Mouse (Mus musculus): ENCODE measurements around the gene Slc2a13. TPM values are rescaled to one million over a fixed set of nuclear protein-coding genes. Genes with fewer than 3 reads are reported as not detected.
A peak's percentile ranks its signal among the peaks of the same experiment; 100 is the strongest.

The Slc2a13 gene
- polyA plus RNA-seq (2016; fragmentation: Nextera tagmentation; extraction: Ambion mirVana): 0.80 and 0.90 TPM in 2 replicates

- DNase-seq (ENCODE audit: low spot score): peak; percentile 95
- peak within 1 kb of the TSS; percentile 81 for H3K4me3 ChIP-seq
- no peaks in the 10 kb centered on the region for H3K9me3 ChIP-seq
- 1% methylated on average over 26 of the region's 26 CpGs for WGBS
- H3K27me3 ChIP-seq (ENCODE audit: insufficient read depth, poor library complexity, severe bottlenecking): peaks cover 15% of the 10 kb centered on the region
- no peaks in the 10 kb centered on the region for H3K36me3 ChIP-seq
- peak within 1 kb of the TSS; percentile 84 for H3K27ac ChIP-seq
- peaks cover 5% of the 10 kb centered on the region for H3K4me1 ChIP-seq
Observed at GRCm38 (mm10) chr15:91573111-91573538, at the start of gene Slc2a13. Gene Slc2a13, minus strand, starts transcription at chr15:91573261.

GRCm38 (mm10) chr15:91616016-91616415, 43.0 kb upstream of the Slc2a13 start:
- Histone ChIP-seq H3K27ac (no peak overlapping the region), H3K36me3 (no peaks in the 10 kb centered on the region), H3K27me3 (ENCODE audit: insufficient read depth, poor library complexity, severe bottlenecking) (no peaks in the 10 kb centered on the region), H3K9me3 (no peaks in the 10 kb centered on the region), H3K4me3 (no peak overlapping the region), H3K4me1 (no peaks in the 10 kb centered on the region)
- WGBS: 84% methylated on average over 12 of the region's 12 CpGs
- DNase-seq (ENCODE audit: low spot score): no peak

DNA sequence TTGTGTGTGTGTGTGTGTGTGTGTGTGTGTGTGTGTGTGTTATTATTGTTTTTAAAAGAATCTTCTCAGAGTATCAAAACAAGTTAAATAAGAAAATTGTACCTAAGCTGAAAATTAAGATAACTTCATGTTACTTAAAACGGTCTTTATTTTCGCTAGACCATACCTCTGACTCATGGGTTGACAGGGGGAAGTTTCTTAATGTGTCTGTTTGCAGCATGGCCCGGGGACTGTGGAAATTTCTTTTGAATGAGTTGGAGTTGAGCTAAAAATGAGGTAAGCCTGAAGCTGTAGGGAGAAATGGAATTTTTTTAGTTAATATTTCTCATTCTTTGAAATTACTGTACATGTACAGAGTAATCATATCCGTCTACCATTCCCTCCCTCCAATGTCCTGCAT, 42.5 kb upstream of the Slc2a13 start:
- no peak for DNase-seq (ENCODE audit: low spot score)
- 90% methylated on average over 4 of the region's 4 CpGs for WGBS
- Histone ChIP-seq H3K27me3 (ENCODE audit: insufficient read depth, poor library complexity, severe bottlenecking) (no peaks in the 10 kb centered on the region), H3K36me3 (no peaks in the 10 kb centered on the region), H3K4me3 (no peak overlapping the region), H3K27ac (no peak overlapping the region), H3K9me3 (no peaks in the 10 kb centered on the region), H3K4me1 (no peaks in the 10 kb centered on the region)

DNA sequence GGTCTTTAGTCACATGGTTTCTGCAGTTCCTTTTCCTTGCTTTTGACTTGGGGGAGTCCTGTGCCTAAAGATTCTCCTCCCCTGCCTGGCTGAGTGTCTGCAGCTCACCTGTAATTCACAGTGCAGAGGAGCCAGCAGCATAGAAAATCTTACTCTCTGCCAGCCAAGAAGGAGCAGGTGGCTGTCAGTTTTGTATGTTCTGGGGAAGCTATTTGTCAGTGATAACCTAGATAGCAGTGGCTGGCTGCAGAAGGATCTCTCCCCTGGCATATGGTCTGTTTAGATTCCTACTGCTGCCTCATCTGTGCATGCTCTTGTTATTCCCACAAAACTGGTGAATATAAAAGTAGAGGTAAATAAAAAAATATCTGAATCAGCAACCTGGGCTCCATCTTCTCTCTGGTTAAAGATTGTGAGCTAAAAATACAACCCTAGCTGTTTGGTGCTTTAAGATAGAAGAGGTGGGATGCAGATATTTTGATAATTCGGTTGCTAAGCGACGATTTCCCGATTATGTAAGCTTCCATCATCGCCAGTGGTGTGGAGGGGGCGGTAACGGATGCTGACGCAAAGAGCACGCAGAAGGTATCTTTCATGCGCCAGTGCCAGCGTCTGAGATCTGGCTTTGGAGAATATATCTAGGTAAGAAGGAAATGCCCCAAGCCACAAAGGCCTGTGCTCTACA, 41.1 kb upstream of the Slc2a13 start:
- WGBS: 87% methylated on average over 11 of the region's 11 CpGs
- no peaks in the 10 kb centered on the region for H3K36me3 ChIP-seq
- no peaks in the 10 kb centered on the region for H3K27me3 ChIP-seq (ENCODE audit: insufficient read depth, poor library complexity, severe bottlenecking)
- no peaks in the 10 kb centered on the region for H3K4me1 ChIP-seq
- H3K4me3 ChIP-seq: no peak overlapping the region
- no peak overlapping the region for H3K27ac ChIP-seq
- DNase-seq (ENCODE audit: low spot score): no peak
- H3K9me3 ChIP-seq: no peaks in the 10 kb centered on the region

DNA sequence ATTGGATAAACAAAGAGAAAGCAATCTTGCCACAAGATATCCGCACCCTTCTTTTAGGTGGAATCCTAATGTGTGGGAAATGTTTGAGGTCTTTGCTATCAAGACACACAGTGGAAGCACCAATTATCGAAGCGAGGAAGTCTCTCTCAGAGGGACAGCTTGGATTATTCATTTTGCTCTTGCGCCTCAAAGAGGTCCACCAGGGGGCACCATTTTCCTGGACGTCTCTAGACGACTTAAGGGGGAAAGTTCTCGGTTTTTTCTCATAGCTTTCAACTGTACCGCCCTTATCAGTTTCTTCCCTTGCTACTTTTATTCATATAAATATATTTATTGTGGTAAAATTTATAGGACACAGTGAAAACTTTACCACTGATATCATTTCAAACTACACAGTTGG, 36.7 kb upstream of the Slc2a13 start:
- Histone ChIP-seq H3K36me3 (no peaks in the 10 kb centered on the region), H3K9me3 (no peaks in the 10 kb centered on the region), H3K4me3 (no peak overlapping the region), H3K27me3 (ENCODE audit: insufficient read depth, poor library complexity, severe bottlenecking) (no peaks in the 10 kb centered on the region), H3K4me1 (no peaks in the 10 kb centered on the region), H3K27ac (no peak overlapping the region)
- no peak for DNase-seq (ENCODE audit: low spot score)
- WGBS: 19% methylated on average over 8 of the region's 8 CpGs

DNA sequence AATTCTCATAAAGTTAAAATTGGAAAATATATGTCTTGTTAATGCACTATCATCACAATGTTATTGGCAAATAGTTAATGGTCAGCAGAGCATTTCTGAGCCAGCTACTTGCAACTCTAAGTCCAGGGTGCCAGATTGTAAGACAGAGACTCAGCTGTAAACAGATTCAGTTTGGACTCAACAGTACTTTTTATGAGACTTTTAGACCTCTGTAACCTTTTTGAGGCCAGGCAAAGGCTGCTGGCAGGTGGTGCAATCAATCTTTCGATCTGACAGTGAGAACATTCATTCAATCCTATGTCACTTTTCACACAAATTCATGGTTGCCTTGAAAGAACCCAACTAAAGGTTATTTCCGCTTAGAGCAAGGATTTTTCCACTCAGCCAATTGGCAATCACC, 35.8 kb upstream of the Slc2a13 start:
- H3K9me3 ChIP-seq: no peaks in the 10 kb centered on the region
- WGBS: 69% methylated on average over 2 of the region's 2 CpGs
- DNase-seq (ENCODE audit: low spot score): no peak
- no peak overlapping the region for H3K4me3 ChIP-seq
- H3K27ac ChIP-seq: no peak overlapping the region
- H3K27me3 ChIP-seq (ENCODE audit: insufficient read depth, poor library complexity, severe bottlenecking): no peaks in the 10 kb centered on the region
- no peaks in the 10 kb centered on the region for H3K36me3 ChIP-seq
- H3K4me1 ChIP-seq: no peaks in the 10 kb centered on the region

- H3K9me3 ChIP-seq: no peaks in the 10 kb centered on the region
- no peaks in the 10 kb centered on the region for H3K27me3 ChIP-seq (ENCODE audit: insufficient read depth, poor library complexity, severe bottlenecking)
- DNase-seq (ENCODE audit: low spot score): no peak
- no peak overlapping the region for H3K4me3 ChIP-seq
- H3K4me1 ChIP-seq: no peaks in the 10 kb centered on the region
- WGBS: 82% methylated on average over 7 of the region's 7 CpGs
- no peaks in the 10 kb centered on the region for H3K36me3 ChIP-seq
- H3K27ac ChIP-seq: no peak overlapping the region
Observed at GRCm38 (mm10) chr15:91601197-91601596, 28.1 kb upstream of the Slc2a13 start.

GRCm38 (mm10) chr15:91597290-91597689, 24.2 kb upstream of the Slc2a13 start:
- no peaks in the 10 kb centered on the region for H3K9me3 ChIP-seq
- 82% methylated on average over 5 of the region's 5 CpGs for WGBS
- DNase-seq (ENCODE audit: low spot score): no peak
- no peaks in the 10 kb centered on the region for H3K27me3 ChIP-seq (ENCODE audit: insufficient read depth, poor library complexity, severe bottlenecking)
- H3K27ac ChIP-seq: no peak overlapping the region
- no peaks in the 10 kb centered on the region for H3K4me1 ChIP-seq
- no peaks in the 10 kb centered on the region for H3K36me3 ChIP-seq
- no peak overlapping the region for H3K4me3 ChIP-seq

DNA sequence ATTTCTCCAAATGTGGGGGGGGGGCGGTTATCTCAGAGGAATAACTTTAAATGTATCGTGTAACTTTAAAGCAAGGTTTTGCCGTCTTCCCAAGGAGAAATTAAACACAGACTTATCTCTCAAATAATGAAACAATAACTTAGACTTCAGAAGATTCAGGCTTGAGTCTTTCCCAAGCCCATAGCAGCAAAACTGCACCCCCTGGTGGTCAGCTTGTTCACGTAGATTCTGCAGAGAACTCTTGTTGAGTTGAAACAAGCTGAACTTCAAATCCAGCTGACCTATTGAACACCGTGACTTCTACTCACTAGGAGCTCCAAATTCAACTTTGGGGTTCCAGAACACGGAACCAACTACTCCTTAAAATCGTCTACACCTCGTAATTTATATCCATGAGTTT, 1.4 kb upstream of the Slc2a13 start:
- Histone ChIP-seq H3K27me3 (ENCODE audit: insufficient read depth, poor library complexity, severe bottlenecking) (peaks cover 15% of the 10 kb centered on the region), H3K4me3 (no peak overlapping the region), H3K27ac (no peak overlapping the region), H3K4me1 (peaks cover 5% of the 10 kb centered on the region), H3K9me3 (no peaks in the 10 kb centered on the region), H3K36me3 (no peaks in the 10 kb centered on the region)
- WGBS: 25% methylated on average over 8 of the region's 8 CpGs
- DNase-seq (ENCODE audit: low spot score): peak; percentile 85

GRCm38 (mm10) chr15:91572421-91573069, 516 bp downstream of the Slc2a13 start:
- Histone ChIP-seq H3K27me3 (ENCODE audit: insufficient read depth, poor library complexity, severe bottlenecking) (peaks cover 15% of the 10 kb centered on the region), H3K9me3 (no peaks in the 10 kb centered on the region), H3K36me3 (no peaks in the 10 kb centered on the region), H3K4me3 (peak overlapping the region; percentile 81), H3K27ac (peak overlapping the region; percentile 84), H3K4me1 (peaks cover 5% of the 10 kb centered on the region)
- no peak for DNase-seq (ENCODE audit: low spot score)
- WGBS: under 1% methylated on average over 91 of the region's 91 CpGs

DNA sequence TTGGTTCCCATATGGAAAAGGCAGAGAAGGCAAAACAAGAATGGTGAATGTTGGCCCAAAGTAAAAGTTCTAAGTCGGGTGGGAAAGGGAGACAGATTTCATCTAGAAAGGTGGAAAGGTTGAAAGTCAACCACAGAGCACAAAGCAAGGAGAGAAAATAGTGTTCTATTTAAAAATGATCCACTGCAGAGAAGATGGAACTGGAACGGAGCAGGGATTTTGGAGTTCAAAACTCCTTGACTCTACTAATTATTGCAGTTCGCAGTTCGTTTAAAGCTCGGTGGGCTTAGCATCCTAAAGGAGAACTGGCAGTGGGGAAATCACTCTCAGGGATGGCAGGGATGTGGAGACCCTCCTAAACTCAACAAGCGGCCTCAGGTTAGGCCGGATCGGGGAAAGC, 1.1 kb downstream of the Slc2a13 start:
- DNase-seq (ENCODE audit: low spot score): no peak
- H3K9me3 ChIP-seq: no peaks in the 10 kb centered on the region
- 7% methylated on average over 8 of the region's 8 CpGs for WGBS
- peaks cover 5% of the 10 kb centered on the region for H3K4me1 ChIP-seq
- H3K4me3 ChIP-seq: peak overlapping the region; percentile 81
- H3K27ac ChIP-seq: peak overlapping the region; percentile 84
- no peaks in the 10 kb centered on the region for H3K36me3 ChIP-seq
- H3K27me3 ChIP-seq (ENCODE audit: insufficient read depth, poor library complexity, severe bottlenecking): peaks cover 15% of the 10 kb centered on the region

DNA sequence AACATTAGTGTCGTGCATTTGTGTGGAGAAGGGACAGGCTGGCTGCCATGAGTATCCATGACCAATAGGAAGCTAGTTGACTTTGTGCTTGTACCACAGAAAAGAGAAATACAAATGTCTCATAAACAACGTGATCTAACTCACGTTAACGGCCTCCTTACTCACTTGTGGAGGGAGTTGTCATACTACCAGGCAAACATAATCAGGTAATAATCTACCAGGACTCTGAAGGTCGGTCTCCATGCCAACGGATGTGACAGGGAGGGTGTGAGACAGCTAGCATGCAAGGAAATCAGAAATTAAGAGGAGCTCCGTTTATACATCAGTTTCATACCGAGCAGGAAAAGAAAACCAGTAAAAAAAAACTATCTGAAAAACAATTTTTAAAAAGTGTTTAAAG, 6.3 kb downstream of the Slc2a13 start:
- WGBS: 84% methylated on average over 8 of the region's 8 CpGs
- peaks cover 4% of the 10 kb centered on the region; the same call in 1 of the 2 replicates for H3K4me1 ChIP-seq

DNA sequence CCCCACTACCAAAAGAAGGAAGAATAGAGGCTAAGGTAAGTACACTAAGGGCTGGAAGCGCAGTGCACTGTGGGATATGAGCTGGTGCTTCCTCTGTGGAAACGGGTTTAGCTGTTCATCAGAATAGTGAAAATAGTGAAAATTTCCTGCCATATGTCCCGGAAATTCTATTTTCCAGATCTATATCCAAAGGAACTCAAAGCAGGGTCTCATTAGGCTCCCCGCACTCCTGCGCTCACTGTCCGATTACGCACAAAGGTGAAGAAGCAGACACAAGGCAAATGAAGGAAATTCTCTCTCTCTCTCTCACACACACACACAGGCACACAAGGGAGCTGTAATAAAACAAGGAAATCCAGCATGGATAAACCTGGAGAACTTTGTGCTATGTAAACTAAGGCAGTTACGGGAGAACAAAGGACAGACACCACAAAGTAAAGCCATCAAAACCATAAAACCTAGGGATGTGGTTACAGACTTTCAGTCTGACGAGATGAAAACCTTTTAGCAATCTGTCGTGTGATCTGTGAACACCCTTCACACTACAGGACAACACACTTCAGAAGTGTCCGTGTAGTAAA, 7.9 kb downstream of the Slc2a13 start:
- Histone ChIP-seq H3K4me3 (no peak overlapping the region), H3K27ac (no peak overlapping the region), H3K4me1 (peaks cover 4% of the 10 kb centered on the region; the same call in 1 of the 2 replicates), H3K27me3 (ENCODE audit: insufficient read depth, poor library complexity, severe bottlenecking) (no peaks in the 10 kb centered on the region), H3K36me3 (no peaks in the 10 kb centered on the region), H3K9me3 (no peaks in the 10 kb centered on the region)
- no peak for DNase-seq (ENCODE audit: low spot score)
- 93% methylated on average over 11 of the region's 11 CpGs for WGBS

More for the DNA sequence above, 6.3 kb downstream of the Slc2a13 start:
- no peak for DNase-seq (ENCODE audit: low spot score)
- Histone ChIP-seq H3K4me3 (no peak overlapping the region), H3K27ac (no peak overlapping the region), H3K9me3 (no peaks in the 10 kb centered on the region), H3K36me3 (no peaks in the 10 kb centered on the region), H3K27me3 (ENCODE audit: insufficient read depth, poor library complexity, severe bottlenecking) (peaks cover 15% of the 10 kb centered on the region)

Data from heart, embryonic 10.5 days (tissue).